Mouse (Mus musculus) heart, adult 2 months (tissue): Measurements from ENCODE around the gene Ctsa. TPM values are rescaled to one million over a fixed set of nuclear protein-coding genes. Genes with fewer than 3 reads are reported as not detected.

Experiments
- DNase-seq, 2 experiments: peaks; one replicate each; pipeline ENCODE4 v3.0.0; 2021
- H3K27ac ChIP-seq: fragments of 200-600 bp; 2 replicates; pipeline ENCODE4 v1.8.1; 2022
- H3K27me3 ChIP-seq: fragments of 200-500 bp; 2 replicates; pipeline ENCODE4 v1.6.1; 2012; ENCODE audit warnings: mild to moderate bottlenecking, low read length, inconsistent platforms, mixed read lengths; ENCODE audit not compliant: control insufficient read depth, insufficient read depth
- H3K36me3 ChIP-seq: fragments of 200-500 bp; 2 replicates; pipeline ENCODE4 v1.6.1; 2012; ENCODE audit warnings: low read length, inconsistent platforms; ENCODE audit not compliant: control insufficient read depth, insufficient read depth
- H3K4me1 ChIP-seq: fragments of 200-500 bp; 2 replicates; pipeline ENCODE4 v1.6.1; 2011; ENCODE audit warnings: low read length; ENCODE audit not compliant: control insufficient read depth, insufficient read depth
- H3K4me3 ChIP-seq: fragments of 200-600 bp; 2 replicates; pipeline ENCODE4 v1.8.1; 2022
- H3K79me2 ChIP-seq: fragments of 200-500 bp; replicated peaks from 2 replicates; pipeline ENCODE4 v1.6.1; 2012; ENCODE audit warnings: mild to moderate bottlenecking, inconsistent platforms, low read length, moderate library complexity, mixed read lengths; ENCODE audit not compliant: control insufficient read depth, insufficient read depth
- H3K9ac ChIP-seq: fragments of 200-500 bp; 2 replicates; pipeline ENCODE4 v1.6.1; 2012; ENCODE audit warnings: low read depth, mild to moderate bottlenecking, control low read depth, inconsistent platforms, low read length, mixed read lengths
- CTCF ChIP-seq: fragments of 200-600 bp; IDR thresholded peaks from 2 replicates; pipeline ENCODE4 v1.8.1; 2022; ENCODE audit warnings: antibody characterized with exemption, mild to moderate bottlenecking, moderate library complexity
- EP300 ChIP-seq: fragments of 200-500 bp; IDR thresholded peaks from 2 replicates; pipeline ENCODE4 v1.6.1; 2011; ENCODE audit warnings: low read depth, low read length, control low read depth; ENCODE audit not compliant: insufficient read depth
- POLR2A ChIP-seq: fragments of 200-500 bp; IDR thresholded peaks from 2 replicates; pipeline ENCODE4 v1.6.1; 2011; ENCODE audit warnings: mild to moderate bottlenecking, low read depth, low read length, control low read depth; ENCODE audit not compliant: insufficient read depth
- WGBS: fragments of 180-500 bp; shearing (Covaris S2); methylation state at CpG from one replicate; pipeline ENCODE4 v1.1.7; 2018; 5-methylcytosine and 5-hydroxymethylcytosine counted together
- intact Hi-C: fragments of 180-260 bp; cut with DNase I; formaldehyde crosslinking; loops from one replicate; pipeline ENCODE4 v1.15.1; 2025
- polyA plus RNA-seq: library from polyadenylated mRNA; depleted of rRNA; stranded (reverse); fragments of >200 nt; gene quantifications from 2 replicates; pipeline ENCODE4 v1.2.3, GENCODE M21; 2012
- total RNA-seq, 2 experiments: library from RNA; stranded (reverse); gene quantifications; 2 replicates each; pipeline ENCODE4 v1.2.3; 2021

Ctsa gene
- total and polyA plus RNA-seq, 3 experiments = 94.3 to 200 (median 99.8) TPM

DNA sequence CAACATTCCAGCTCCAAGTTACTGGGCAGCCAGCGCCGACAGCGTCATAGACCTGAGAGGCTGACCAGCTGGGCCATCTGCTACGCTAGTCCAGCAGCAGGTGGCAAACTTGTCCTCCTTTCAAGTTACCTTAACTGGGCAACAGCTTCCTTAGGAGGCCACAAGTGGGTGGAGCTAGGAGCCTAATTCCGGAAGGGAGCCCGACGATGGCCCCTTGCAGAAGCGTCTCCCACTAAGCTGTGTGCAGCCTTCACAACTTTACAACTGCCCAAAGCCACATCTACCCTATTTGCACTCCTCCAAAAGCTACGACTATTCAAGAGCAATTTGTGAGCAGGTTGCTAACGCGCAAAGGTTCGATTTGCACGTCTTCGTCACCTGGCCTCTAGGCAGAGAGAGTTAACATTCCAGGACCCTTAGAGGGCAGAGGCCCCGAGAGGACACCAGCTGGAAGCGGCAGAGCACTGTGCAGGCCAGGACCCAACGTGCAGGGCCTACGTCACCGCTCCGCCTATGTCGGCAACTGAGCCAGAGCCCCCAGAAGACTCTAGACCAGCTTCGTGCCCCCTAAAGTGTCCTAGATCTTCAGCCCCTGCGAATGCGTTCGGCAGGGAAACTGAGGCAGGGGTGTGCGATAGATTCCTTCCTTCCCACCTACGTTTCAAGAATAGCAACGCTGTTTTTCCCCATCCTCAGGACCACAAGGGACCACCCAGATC is 46.0 kb downstream of the Ctsa start:
- H3K27me3 ChIP-seq = no peaks in the 10 kb centered on the region
- H3K9ac ChIP-seq = peak overlapping the region; percentile 71
- peak; percentile 48 for TF ChIP-seq EP300
- peak; percentile 52 for TF ChIP-seq CTCF
- peak; percentile 69 for TF ChIP-seq POLR2A
- peak overlapping the region; percentile 100 for H3K27ac ChIP-seq
- WGBS = 2% methylated on average over 28 of the region's 28 CpGs
- H3K36me3 ChIP-seq = peaks cover 6% of the 10 kb centered on the region; the same call in 1 of the 2 replicates
- peak; percentile 69 to 76 for DNase-seq
- intact Hi-C loops = loop anchor here (1.0 to 2.0 kb wide), 2 partner anchors 22 to 33 kb away; partner anchors contain the start of genes Pltp and Zfp335
- H3K4me3 ChIP-seq = peak overlapping the region; percentile 100
- H3K79me2 ChIP-seq = peaks cover 2% of the 10 kb centered on the region
- peaks cover 18% of the 10 kb centered on the region for H3K4me1 ChIP-seq

DNA sequence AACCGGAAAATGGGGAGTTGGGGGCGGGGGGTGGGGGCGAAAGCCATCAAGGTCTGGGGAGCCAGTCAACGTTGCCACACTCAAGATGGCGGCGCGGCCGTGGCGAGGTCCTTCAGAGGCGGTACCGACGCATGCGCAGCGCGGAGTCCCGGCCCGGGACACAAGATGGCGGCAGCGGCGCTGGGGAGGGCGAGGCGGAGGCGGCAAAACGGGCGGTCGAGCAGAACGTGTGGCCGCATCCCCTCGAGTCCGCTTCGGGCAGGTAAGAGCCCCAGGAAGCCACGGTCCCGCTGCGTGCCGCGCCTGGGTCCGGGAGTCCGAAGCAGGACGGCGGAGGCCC is 46.5 kb downstream of the Ctsa start, which contains the start of gene Pcif1:
Pcif1 (plus strand) TSS at position 77 of the 340 bp plus-strand sequence.
- peak within 1 kb of the TSS; percentile 96 for H3K9ac ChIP-seq
- DNase-seq = peak; percentile 92 to 97
- peak within 1 kb of the TSS; percentile 100 for H3K4me3 ChIP-seq
- peaks cover 6% of the 10 kb centered on the region; the same call in 1 of the 2 replicates for H3K36me3 ChIP-seq
- H3K79me2 ChIP-seq = peaks cover 2% of the 10 kb centered on the region
- intact Hi-C loops = loop anchor here (1.0 to 2.0 kb wide), 2 partner anchors 22 to 32 kb away; partner anchors contain the start of genes Pltp and Zfp335
- peak; percentile 55; the same call in 1 of the 2 replicates for TF ChIP-seq EP300
- peak; percentile 74 for TF ChIP-seq POLR2A
- no peak for TF ChIP-seq CTCF
- H3K4me1 ChIP-seq = peaks cover 18% of the 10 kb centered on the region
- no peaks in the 10 kb centered on the region for H3K27me3 ChIP-seq
- H3K27ac ChIP-seq = peak within 1 kb of the TSS; percentile 100
- 1% methylated on average over 40 of the region's 40 CpGs for WGBS

DNA sequence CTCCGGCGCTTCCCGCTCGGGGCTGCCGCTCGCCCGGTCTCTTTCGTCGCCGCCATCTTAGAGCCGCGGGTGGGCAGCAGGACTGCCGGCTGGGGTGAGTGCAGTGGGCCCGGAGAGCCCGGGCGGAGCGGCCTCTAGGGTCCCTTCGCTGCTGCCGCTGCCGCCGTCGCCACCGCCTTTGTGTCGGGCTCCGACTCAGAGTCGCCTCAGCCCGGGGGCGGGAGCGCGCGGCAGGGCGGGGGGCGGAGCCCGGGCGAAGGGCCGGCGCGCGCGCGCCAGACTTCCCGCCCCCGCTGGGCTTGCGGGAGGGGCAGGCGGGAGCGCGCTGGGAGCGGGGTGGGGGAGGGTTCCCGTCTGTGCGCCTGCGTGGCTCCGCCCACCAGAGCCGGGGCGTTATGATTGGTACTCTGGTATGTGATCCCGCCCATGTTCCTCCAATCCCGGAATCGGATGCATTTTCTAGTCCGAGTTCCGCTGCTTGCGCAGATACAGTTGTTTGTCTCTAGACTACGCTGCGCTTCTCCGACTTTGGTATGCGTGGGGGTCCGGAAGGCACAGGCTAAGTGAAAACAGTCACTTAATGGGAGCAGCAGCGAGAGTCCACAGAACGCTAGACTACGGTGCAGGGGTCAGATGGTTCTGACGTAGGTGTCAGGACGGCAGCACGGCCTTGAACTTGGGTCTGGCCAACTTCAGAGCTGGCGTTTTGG is 47.0 kb downstream of the Ctsa start:
- WGBS = under 1% methylated on average over 72 of the region's 72 CpGs
- H3K79me2 ChIP-seq = peaks cover 2% of the 10 kb centered on the region
- H3K4me3 ChIP-seq = peak overlapping the region; percentile 100
- H3K9ac ChIP-seq = peak overlapping the region; percentile 96
- peak; percentile 93 to 95 for DNase-seq
- intact Hi-C loops = loop anchor here (1.0 to 2.0 kb wide), 3 partner anchors 23 to 47 kb away; partner anchors contain the start of genes Ctsa, Neurl2, Pltp and Zfp335
- no peaks in the 10 kb centered on the region for H3K27me3 ChIP-seq
- peak; percentile 96 for TF ChIP-seq EP300
- no peak for TF ChIP-seq CTCF
- TF ChIP-seq POLR2A = peak; percentile 100
- peak overlapping the region; percentile 100 for H3K27ac ChIP-seq
- peaks cover 6% of the 10 kb centered on the region; the same call in 1 of the 2 replicates for H3K36me3 ChIP-seq
- peaks cover 15% of the 10 kb centered on the region for H3K4me1 ChIP-seq

DNA sequence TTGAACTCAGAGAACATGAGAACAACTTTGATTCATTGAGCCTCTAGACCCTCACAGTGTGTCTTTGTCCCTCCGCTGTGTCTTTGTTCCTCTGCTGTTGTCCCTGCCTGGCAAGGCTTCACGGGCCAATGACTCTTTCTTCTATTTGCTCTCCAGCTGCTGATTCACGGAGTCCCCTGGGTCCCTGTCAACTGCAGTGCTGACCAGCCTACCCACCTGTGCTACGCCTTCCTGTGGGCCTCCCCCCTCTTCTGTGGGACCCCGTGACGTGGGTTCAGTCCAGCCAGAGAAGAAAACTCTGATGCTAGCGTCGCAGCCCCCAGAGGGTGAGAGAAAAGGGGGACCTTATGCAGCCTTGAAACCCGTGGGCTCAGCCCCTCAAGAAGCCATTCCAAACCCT is 49.9 kb downstream of the Ctsa start:
- Histone ChIP-seq H3K36me3 (peaks cover 7% of the 10 kb centered on the region; the same call in 1 of the 2 replicates), H3K79me2 (peaks cover 2% of the 10 kb centered on the region), H3K27me3 (no peaks in the 10 kb centered on the region), H3K9ac (no peak overlapping the region), H3K4me3 (no peak overlapping the region), H3K27ac (no peak overlapping the region), H3K4me1 (peaks cover 10% of the 10 kb centered on the region)
- no peak for DNase-seq
- 76% methylated on average over 9 of the region's 9 CpGs for WGBS
- TF ChIP-seq EP300 = no peak
- no peak for TF ChIP-seq POLR2A
- no peak for TF ChIP-seq CTCF
- intact Hi-C loops = no loop called here

DNA sequence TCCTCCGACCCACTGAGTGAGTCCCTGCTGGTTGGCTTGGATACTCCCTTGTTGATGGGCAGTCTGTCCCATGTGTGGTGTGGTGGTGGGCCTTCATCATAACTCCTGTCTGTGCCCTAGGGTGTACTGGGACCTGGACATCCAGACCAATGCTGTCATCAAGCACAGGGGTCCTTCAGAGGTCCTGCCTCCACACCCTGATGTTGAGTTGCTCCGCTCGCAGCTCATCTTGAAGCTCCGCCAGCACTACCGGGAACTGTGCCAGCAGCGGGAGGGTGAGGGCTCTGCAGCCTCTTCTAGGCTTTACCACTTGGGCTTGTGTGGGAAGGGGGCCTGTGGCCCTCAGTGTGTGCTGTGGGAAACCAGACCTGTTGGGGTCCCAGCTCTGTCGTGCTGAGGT is 53.1 kb downstream of the Ctsa start:
- intact Hi-C loops = no loop called here
- 22% methylated on average over 7 of the region's 7 CpGs for WGBS
- TF ChIP-seq POLR2A (no peak), EP300 (no peak), CTCF (no peak)
- Histone ChIP-seq H3K9ac (no peak overlapping the region), H3K36me3 (peaks cover 2% of the 10 kb centered on the region; the same call in 1 of the 2 replicates), H3K4me3 (no peak overlapping the region), H3K27me3 (no peaks in the 10 kb centered on the region), H3K4me1 (peaks cover 4% of the 10 kb centered on the region), H3K79me2 (no peaks in the 10 kb centered on the region; the same call in 1 of the 2 replicates), H3K27ac (no peak overlapping the region)
- peak; percentile 74 to 86 for DNase-seq
